Mouse (Mus musculus) thymus, postnatal 36 days (tissue): ENCODE measurements around the gene Yipf2.
"Not testable (repeated sequence)": the region's sequence is repeated elsewhere in the genome, so short reads cannot be mapped to it uniquely, and the experiment has no call there.

Experiments
- DNase-seq, 2 experiments: peaks; one replicate each; pipeline ENCODE4 v3.0.0; 2022; ENCODE audit warnings: mixed read lengths in 2 of 2

Yipf2 gene

DNA sequence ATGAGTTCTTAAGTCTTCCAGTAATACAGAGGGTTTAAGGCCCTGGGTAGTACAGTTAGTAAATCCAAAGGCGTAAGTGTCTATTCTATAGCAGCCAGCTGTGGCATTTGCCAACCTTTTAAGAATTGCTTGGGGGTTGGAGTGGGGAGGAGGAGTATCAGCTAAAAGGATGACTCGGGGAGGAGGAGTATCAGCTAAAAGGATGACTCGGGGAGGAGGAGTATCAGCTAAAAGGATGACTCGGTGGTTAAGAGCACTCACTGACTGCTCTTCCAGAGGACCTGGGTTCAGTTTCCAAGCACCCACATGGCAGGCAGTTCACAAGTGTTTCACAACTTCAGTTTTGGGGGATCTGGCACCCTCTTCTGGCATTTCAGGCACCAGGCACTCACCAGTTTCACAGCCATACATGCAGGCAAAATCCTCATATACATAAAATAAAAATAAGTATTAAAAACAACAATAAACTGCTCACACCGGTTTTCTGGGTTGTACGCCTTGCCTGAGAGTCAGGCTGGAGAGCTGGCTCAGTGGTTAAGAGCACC, 37.4 kb downstream of the Yipf2 start:
- no peak for DNase-seq

GRCm38 (mm10) chr9:21553607-21554273, 38.9 kb downstream of the Yipf2 start:
- DNase-seq, result no peak

GRCm38 (mm10) chr9:21551049-21551448, 41.6 kb downstream of the Yipf2 start:
- no peak for DNase-seq

- peak; percentile 68 to 73 for DNase-seq
These were observed 45.3 kb downstream of the Yipf2 start for GRCm38 (mm10) chr9:21547075-21547941.

DNA sequence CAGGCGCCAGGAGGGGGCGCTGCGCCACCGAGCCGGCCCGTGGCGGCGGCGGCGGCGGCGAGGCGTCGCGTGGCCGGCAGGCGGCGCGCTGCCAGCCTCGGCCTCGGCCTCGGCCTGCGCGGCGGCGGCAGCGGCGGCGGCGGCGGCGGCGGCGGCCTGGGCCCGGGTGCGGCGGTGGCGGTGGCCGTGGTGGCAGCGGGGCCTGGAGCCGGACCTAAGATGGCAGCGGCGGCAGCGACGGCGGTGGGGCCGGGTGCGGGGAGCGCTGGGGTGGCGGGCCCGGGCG, 45.9 kb downstream of the Yipf2 start, which contains the start of gene Carm1:
Carm1 (plus strand) TSS at position 106 of the 286 bp plus-strand sequence.
- peak in 1 of 2 experiments; percentile 79 for DNase-seq

GRCm38 (mm10) chr9:21545916-21546788, 46.5 kb downstream of the Yipf2 start:
- DNase-seq, result peak; percentile 99 to 100

DNA sequence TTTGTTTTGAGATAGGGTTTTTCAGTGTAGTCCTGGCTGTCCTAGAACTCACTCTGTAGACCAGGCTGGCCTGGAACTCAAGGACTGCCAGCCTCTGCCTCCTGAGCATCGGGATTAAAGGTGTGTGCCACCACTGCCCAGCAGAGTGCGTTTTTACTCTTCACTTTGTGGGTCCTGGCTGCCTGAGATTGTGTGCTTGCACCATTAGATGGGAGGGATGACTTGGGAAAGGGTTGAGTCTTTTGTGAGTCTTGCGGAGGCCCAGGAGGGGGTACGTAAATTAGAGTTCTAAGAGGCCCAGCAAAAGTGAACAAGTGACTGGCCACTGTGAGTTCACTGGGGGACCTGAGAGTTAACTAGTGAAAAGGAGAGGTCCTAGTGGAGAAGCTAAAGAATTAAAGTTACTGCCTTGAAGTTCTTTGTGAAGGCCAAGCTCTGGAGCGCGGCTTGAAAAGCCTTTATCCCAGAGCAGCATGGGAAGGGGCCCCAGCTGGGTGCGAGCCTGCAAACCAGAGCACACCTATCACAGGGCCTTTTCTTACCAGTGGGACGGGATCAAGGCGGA, 47.2 kb downstream of the Yipf2 start:
- no peak for DNase-seq

- not testable (repeated sequence) for DNase-seq
These were observed 50.6 kb downstream of the Yipf2 start for GRCm38 (mm10) chr9:21542001-21542400.

GRCm38 (mm10) chr9:21539981-21540753, 52.5 kb downstream of the Yipf2 start:
- DNase-seq, result no peak
